Mouse (Mus musculus) MEL (cell line): ENCODE measurements around the gene Parva.

ENCODE experiments used
- CTCF ChIP-seq, 3 experiments: IDR thresholded peaks in 2 of 3; conservative IDR thresholded peaks in 1 of 3; 2 replicates each; pipeline ENCODE4 v1.5.1; 2011 to 2012; ENCODE audit warnings: low read length in 3 of 3, low read depth in 2 of 3, mild to moderate bottlenecking in 2 of 3, improper control_type of control experiment in 1 of 3, inconsistent platforms in 1 of 3, mixed read lengths in 1 of 3, moderate library complexity in 1 of 3; ENCODE audit not compliant: control insufficient read depth in 1 of 3, insufficient read depth in 1 of 3, poor library complexity in 1 of 3, severe bottlenecking in 1 of 3
- E2F4 ChIP-seq: IDR thresholded peaks from 2 replicates; pipeline ENCODE4 v1.6.1; 2011; ENCODE audit warnings: low read depth, low read length, improper control_type of control experiment, borderline replicate concordance
- ETS1 ChIP-seq: IDR thresholded peaks from 2 replicates; pipeline ENCODE4 v1.6.1; 2012; ENCODE audit warnings: low read depth, mild to moderate bottlenecking, inconsistent platforms, low read length, improper control_type of control experiment, moderate library complexity
- GATA1 ChIP-seq: IDR thresholded peaks from 2 replicates; pipeline ENCODE4 v1.6.1; 2011; ENCODE audit warnings: low read depth, low read length, improper control_type of control experiment
- MAX ChIP-seq: IDR thresholded peaks from 2 replicates; pipeline ENCODE4 v1.6.1; 2011; ENCODE audit warnings: low read length, improper control_type of control experiment
- MXI1 ChIP-seq: IDR thresholded peaks from 2 replicates; pipeline ENCODE4 v1.6.1; 2011; ENCODE audit warnings: mild to moderate bottlenecking, low read depth, low read length, improper control_type of control experiment
- POLR2A ChIP-seq, 2 experiments: IDR thresholded peaks; 2 replicates each; pipeline ENCODE4 v1.6.1; 2011 to 2012; ENCODE audit warnings: low read length in 2 of 2, mild to moderate bottlenecking in 2 of 2, control low read depth in 1 of 2, improper control_type of control experiment in 1 of 2, low read depth in 1 of 2, moderate library complexity in 1 of 2; ENCODE audit not compliant: control insufficient read depth in 1 of 2, insufficient read depth in 1 of 2, poor library complexity in 1 of 2
- POLR2AphosphoS2 ChIP-seq: IDR thresholded peaks from 2 replicates; pipeline ENCODE4 v1.6.1; 2011; ENCODE audit warnings: low read length, improper control_type of control experiment
- TBP ChIP-seq: IDR thresholded peaks from 2 replicates; pipeline ENCODE4 v1.8.0; 2011; ENCODE audit warnings: low read depth, low read length, improper control_type of control experiment

DNA sequence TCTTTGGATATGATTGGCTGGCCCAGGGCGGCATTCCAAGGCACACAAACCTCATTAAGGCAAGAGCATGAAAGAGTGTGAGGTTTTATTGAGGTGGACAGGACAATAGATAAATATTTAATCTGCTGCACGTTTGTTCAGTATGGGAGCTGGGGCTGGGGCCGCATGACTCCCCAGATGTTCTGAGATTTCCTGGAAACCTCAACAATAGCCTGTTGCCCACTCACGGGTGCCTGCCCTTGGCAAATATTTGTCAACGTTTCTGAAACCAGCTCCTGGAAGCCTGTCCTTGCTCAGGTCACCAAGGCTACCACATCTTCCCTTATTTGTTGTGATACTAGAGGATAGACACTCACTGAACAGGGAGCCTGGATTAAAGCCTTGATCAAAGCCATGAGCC is 166.3 kb downstream of the Parva start:
- no peak for TF ChIP-seq ETS1
- TF ChIP-seq MXI1, result no peak
- no peak for TF ChIP-seq CTCF (IDR thresholded peaks at IDR 0.05 in 2 of 3, conservative IDR thresholded peaks at IDR 0.05 in 1 of 3; ENCODE audit: control insufficient read depth in 1 of 3, insufficient read depth in 1 of 3, low read depth in 2 of 3, low read length in 3 of 3, poor library complexity in 1 of 3, severe bottlenecking in 1 of 3)
- TF ChIP-seq MAX, result no peak
- TF ChIP-seq GATA1, result no peak
- no peak for TF ChIP-seq POLR2A (IDR thresholded peaks at IDR 0.05; ENCODE audit: control insufficient read depth in 1 of 2, insufficient read depth in 1 of 2, low read depth in 1 of 2, low read length in 2 of 2, poor library complexity in 1 of 2)
- TF ChIP-seq TBP, result no peak
- TF ChIP-seq E2F4, result no peak
- TF ChIP-seq POLR2AphosphoS2, result no peak
